Mouse (Mus musculus) heart, embryonic 14.5 days (tissue): Measurements from ENCODE around the gene Gm2115. TPM values are rescaled to one million over a fixed set of nuclear protein-coding genes. Genes with fewer than 3 reads are reported as not detected.
A peak's percentile ranks its signal among the peaks of the same experiment; 100 is the strongest.

Source experiments
- ATAC-seq: fragments of 200-750 bp; cut with Nextera tagmentation; 2 replicates; pipeline ENCODE4 v1.8.0; 2017; ENCODE audit warnings: low read depth, moderate TSS enrichment; ENCODE audit not compliant: insufficient number of reproducible peaks, insufficient read depth, low FRiP score
- H3K27ac ChIP-seq, 2 experiments: fragments of 200-500 bp in 1 of 2; fragments of 300-500 bp in 1 of 2; sonication (generic) in 1 of 2; replicated peaks in 1 of 2; 2 replicates each; pipeline ENCODE4 v1.5.1; 2012 to 2014; ENCODE audit warnings: low read depth in 2 of 2, low read length in 2 of 2, control low read depth in 1 of 2, mild to moderate bottlenecking in 1 of 2, mixed read lengths in 1 of 2; ENCODE audit not compliant: control insufficient read depth in 1 of 2, insufficient read depth in 1 of 2
- H3K27me3 ChIP-seq: fragments of 300-500 bp; sonication (generic); 2 replicates; pipeline ENCODE4 v1.6.1; 2014; ENCODE audit warnings: mild to moderate bottlenecking, low read length, control low read depth; ENCODE audit not compliant: control insufficient read depth, insufficient read depth
- H3K36me3 ChIP-seq: fragments of 300-500 bp; sonication (generic); 2 replicates; pipeline ENCODE4 v1.6.1; 2014; ENCODE audit warnings: mild to moderate bottlenecking, control low read depth, low read length, mixed read lengths; ENCODE audit not compliant: control insufficient read depth, insufficient read depth
- H3K4me1 ChIP-seq, 2 experiments: fragments of 200-500 bp in 1 of 2; fragments of 300-500 bp in 1 of 2; sonication (generic) in 1 of 2; 2 replicates each; pipeline ENCODE4 v1.6.1; 2012 to 2014; ENCODE audit warnings: low read length in 2 of 2, control low read depth in 1 of 2, mixed read lengths in 1 of 2; ENCODE audit not compliant: control insufficient read depth in 2 of 2, insufficient read depth in 2 of 2
- H3K4me2 ChIP-seq: fragments of 300-500 bp; sonication (generic); 2 replicates; pipeline ENCODE4 v1.6.1; 2014; ENCODE audit warnings: mild to moderate bottlenecking, low read length
- H3K4me3 ChIP-seq, 2 experiments: fragments of 200-500 bp in 1 of 2; fragments of 300-500 bp in 1 of 2; sonication (generic) in 1 of 2; 2 replicates each; pipeline ENCODE4 v1.5.1; 2012 to 2014; ENCODE audit warnings: low read length in 2 of 2, mild to moderate bottlenecking in 2 of 2, control low read depth in 1 of 2, low read depth in 1 of 2, moderate library complexity in 1 of 2; ENCODE audit not compliant: control insufficient read depth in 1 of 2, insufficient read depth in 1 of 2
- H3K9ac ChIP-seq: fragments of 300-500 bp; sonication (generic); 2 replicates; pipeline ENCODE4 v1.6.1; 2014; ENCODE audit warnings: mild to moderate bottlenecking, low read length
- H3K9me3 ChIP-seq: fragments of 300-500 bp; sonication (generic); 2 replicates; pipeline ENCODE4 v1.6.1; 2016; ENCODE audit warnings: low read length, control low read depth; ENCODE audit not compliant: control insufficient read depth
- whole genome bisulfite sequencing: fragments of 180-500 bp; shearing (Covaris S2); extraction: QIAGEN DNeasy Blood & Tissue Kit; methylation state at CpG from one replicate; pipeline ENCODE4 v1.1.7; 2014; 5-methylcytosine and 5-hydroxymethylcytosine counted together
- polyA plus RNA-seq: library from polyadenylated mRNA; unstranded; fragments of >200 nt; fragmentation: Nextera tagmentation; extraction: Ambion mirVana; gene quantifications from 2 replicates; pipeline ENCODE4 v1.2.1, GENCODE M21; 2014

Gm2115 gene
- polyA plus RNA-seq, 1 experiment from 2014 or later = 0.20 TPM

- WGBS = 93% methylated on average over 2 of the region's 2 CpGs
- no peaks in the 10 kb centered on the region for H3K27me3 ChIP-seq
- no peak overlapping the region for H3K9ac ChIP-seq
- no peak overlapping the region for H3K4me2 ChIP-seq
- ATAC-seq = no peak
- no peak overlapping the region for H3K4me3 ChIP-seq
- H3K4me1 ChIP-seq = peaks cover 5 to 7% of the 10 kb centered on the region in 2 experiments; a peak in 3 of 4 replicates
- H3K36me3 ChIP-seq = no peaks in the 10 kb centered on the region
- H3K9me3 ChIP-seq = no peaks in the 10 kb centered on the region
- H3K27ac ChIP-seq = no peak overlapping the region
Observed at GRCm38 (mm10) chr7:84600631-84601030, 71.9 kb downstream of the Gm2115 start.

- H3K9ac ChIP-seq = no peak overlapping the region
- H3K36me3 ChIP-seq = no peaks in the 10 kb centered on the region
- no peak overlapping the region for H3K4me2 ChIP-seq
- no peaks in the 10 kb centered on the region for H3K27me3 ChIP-seq
- whole genome bisulfite sequencing = 71% methylated on average over 3 of the region's 3 CpGs
- no peak for ATAC-seq
- no peaks in the 10 kb centered on the region for H3K9me3 ChIP-seq
- no peak overlapping the region for H3K27ac ChIP-seq
- H3K4me1 ChIP-seq = peaks cover 6 to 7% of the 10 kb centered on the region in 2 experiments; a peak in 3 of 4 replicates
- no peak overlapping the region for H3K4me3 ChIP-seq
Observed at GRCm38 (mm10) chr7:84601331-84601730, 72.6 kb downstream of the Gm2115 start.

GRCm38 (mm10) chr7:84604501-84604900 is 75.7 kb downstream of the Gm2115 start:
- Histone ChIP-seq H3K9me3 (no peaks in the 10 kb centered on the region), H3K9ac (no peak overlapping the region), H3K27me3 (no peaks in the 10 kb centered on the region), H3K4me2 (no peak overlapping the region), H3K36me3 (no peaks in the 10 kb centered on the region), H3K4me1 (peaks cover 7 to 8% of the 10 kb centered on the region in 2 experiments; a peak in 3 of 4 replicates), H3K27ac (no peak overlapping the region), H3K4me3 (no peak overlapping the region)
- no peak for ATAC-seq
- 65% methylated on average over 3 of the region's 3 CpGs for WGBS

GRCm38 (mm10) chr7:84605033-84605687 is 76.4 kb downstream of the Gm2115 start:
- no peak for ATAC-seq
- peak overlapping the region; percentile 69 for H3K9ac ChIP-seq
- no peaks in the 10 kb centered on the region for H3K36me3 ChIP-seq
- WGBS = 11% methylated on average over 19 of the region's 19 CpGs
- peak overlapping the region; percentile 52 to 54 for H3K4me3 ChIP-seq
- peaks cover 7 to 8% of the 10 kb centered on the region in 2 experiments; a peak in 3 of 4 replicates for H3K4me1 ChIP-seq
- H3K27ac ChIP-seq = no peak overlapping the region
- H3K4me2 ChIP-seq = peak overlapping the region; percentile 99
- no peaks in the 10 kb centered on the region for H3K9me3 ChIP-seq
- H3K27me3 ChIP-seq = no peaks in the 10 kb centered on the region

GRCm38 (mm10) chr7:84605704-84606292 is 77.0 kb downstream of the Gm2115 start:
- Histone ChIP-seq H3K9ac (peak overlapping the region; percentile 69), H3K4me1 (peaks cover 7 to 8% of the 10 kb centered on the region in 2 experiments; a peak in 3 of 4 replicates), H3K9me3 (no peaks in the 10 kb centered on the region), H3K4me3 (peak overlapping the region; percentile 52 to 54), H3K27me3 (no peaks in the 10 kb centered on the region), H3K4me2 (peak overlapping the region; percentile 99), H3K27ac (no peak overlapping the region), H3K36me3 (no peaks in the 10 kb centered on the region)
- under 1% methylated on average over 33 of the region's 36 CpGs for WGBS
- peak; percentile 71 for ATAC-seq

- Histone ChIP-seq H3K4me2 (peak within 1 kb of the TSS; percentile 99), H3K27ac (no peak within 1 kb of the TSS), H3K27me3 (no peaks in the 10 kb centered on the region), H3K9me3 (no peaks in the 10 kb centered on the region), H3K9ac (peak within 1 kb of the TSS; percentile 69), H3K4me1 (peaks cover 7 to 8% of the 10 kb centered on the region in 2 experiments; a peak in 3 of 4 replicates), H3K36me3 (0 out of 2 replicates have a peak, but pooled peaks cover 2% of the 10 kb centered on the region), H3K4me3 (peak within 1 kb of the TSS; percentile 52 to 54)
- ATAC-seq = no peak
- 2% methylated on average over 10 of the region's 10 CpGs for WGBS
Observed at GRCm38 (mm10) chr7:84606293-84606749, 77.6 kb downstream of the Gm2115 start, which contains the start of gene Fah. TSS of gene Fah (minus strand) at chr7:84606722.

- 94% methylated on average over 1 of the region's 1 CpGs for WGBS
- H3K4me3 ChIP-seq = no peak overlapping the region
- H3K9me3 ChIP-seq = no peaks in the 10 kb centered on the region
- no peak overlapping the region for H3K9ac ChIP-seq
- no peak overlapping the region for H3K4me2 ChIP-seq
- H3K36me3 ChIP-seq = peaks cover 20% of the 10 kb centered on the region
- no peak for ATAC-seq
- H3K27ac ChIP-seq = no peak overlapping the region
- no peaks in the 10 kb centered on the region for H3K27me3 ChIP-seq
- H3K4me1 ChIP-seq = no peaks in the 10 kb centered on the region
Observed at GRCm38 (mm10) chr7:84611609-84612008, 82.9 kb downstream of the Gm2115 start.
